Mouse (Mus musculus): ENCODE measurements at regions not wholly inside any gene's neighbourhood (a gene's known extent, or its start where the extent isn't known, plus 50 kb on each side); places are given as distances from the start of the nearest gene placed in this dataset.

GRCm38 (mm10) chr15:59772595-59772994, 243.8 kb downstream of the 4933412E24Rik start:
- Histone ChIP-seq H3K4me1 (ENCODE audit: control insufficient read depth, insufficient read depth, low read length) (no peaks in the 10 kb centered on the region), H3K9ac (ENCODE audit: low read depth, poor library complexity, severe bottlenecking) (no peak overlapping the region), H3K9me3 (replicated peaks; ENCODE audit: control insufficient read depth, insufficient read depth, low read length, poor library complexity, severe bottlenecking) (peaks cover 20% of the 10 kb centered on the region), H3K36me3 (ENCODE audit: control insufficient read depth, insufficient read depth, low read length, poor library complexity, severe bottlenecking) (no peaks in the 10 kb centered on the region), H3K27me3 (ENCODE audit: control insufficient read depth, insufficient read depth, low read length, poor library complexity, severe bottlenecking) (peaks cover 2% of the 10 kb centered on the region; the same call in 1 of the 2 replicates), H3K4me3 (ENCODE audit: low read depth, low read length) (no peak overlapping the region), H3K27ac (ENCODE audit: insufficient read depth, low read length) (no peak overlapping the region)
- TF ChIP-seq EP300 (IDR thresholded peaks at IDR 0.05; ENCODE audit: insufficient read depth, low read depth, low read length) (no peak), CTCF (IDR thresholded peaks at IDR 0.05; ENCODE audit: low read depth, low read length) (no peak), POLR2A (IDR thresholded peaks at IDR 0.05; ENCODE audit: insufficient read depth, low read length) (no peak)

- Histone ChIP-seq H3K4me3 (ENCODE audit: low read depth, low read length) (no peak overlapping the region), H3K36me3 (ENCODE audit: control insufficient read depth, insufficient read depth, low read length, poor library complexity, severe bottlenecking) (no peaks in the 10 kb centered on the region), H3K27ac (ENCODE audit: insufficient read depth, low read length) (no peak overlapping the region), H3K4me1 (ENCODE audit: control insufficient read depth, insufficient read depth, low read length) (no peaks in the 10 kb centered on the region), H3K27me3 (ENCODE audit: control insufficient read depth, insufficient read depth, low read length, poor library complexity, severe bottlenecking) (no peaks in the 10 kb centered on the region), H3K9ac (ENCODE audit: low read depth, poor library complexity, severe bottlenecking) (no peak overlapping the region), H3K9me3 (replicated peaks; ENCODE audit: control insufficient read depth, insufficient read depth, low read length, poor library complexity, severe bottlenecking) (no peaks in the 10 kb centered on the region)
- no peak for TF ChIP-seq POLR2A (IDR thresholded peaks at IDR 0.05; ENCODE audit: insufficient read depth, low read length)
- no peak for TF ChIP-seq CTCF (IDR thresholded peaks at IDR 0.05; ENCODE audit: low read depth, low read length)
Observed at GRCm38 (mm10) chr15:59762061-59762460, 254.4 kb downstream of the 4933412E24Rik start.

GRCm38 (mm10) chr15:59760490-59760889, 255.9 kb downstream of the 4933412E24Rik start:
- H3K36me3 ChIP-seq (ENCODE audit: control insufficient read depth, insufficient read depth, low read length, poor library complexity, severe bottlenecking): no peaks in the 10 kb centered on the region
- H3K4me3 ChIP-seq (ENCODE audit: low read depth, low read length): no peak overlapping the region
- H3K4me1 ChIP-seq (ENCODE audit: control insufficient read depth, insufficient read depth, low read length): no peaks in the 10 kb centered on the region
- no peak overlapping the region for H3K27ac ChIP-seq (ENCODE audit: insufficient read depth, low read length)
- no peak for TF ChIP-seq CTCF (IDR thresholded peaks at IDR 0.05; ENCODE audit: low read depth, low read length)
- TF ChIP-seq EP300 (IDR thresholded peaks at IDR 0.05; ENCODE audit: insufficient read depth, low read depth, low read length): no peak
- no peak for TF ChIP-seq POLR2A (IDR thresholded peaks at IDR 0.05; ENCODE audit: insufficient read depth, low read length)
- no peak overlapping the region for H3K9ac ChIP-seq (ENCODE audit: low read depth, poor library complexity, severe bottlenecking)
- no peaks in the 10 kb centered on the region for H3K9me3 ChIP-seq (replicated peaks; ENCODE audit: control insufficient read depth, insufficient read depth, low read length, poor library complexity, severe bottlenecking)
- H3K27me3 ChIP-seq (ENCODE audit: control insufficient read depth, insufficient read depth, low read length, poor library complexity, severe bottlenecking): no peaks in the 10 kb centered on the region

- Histone ChIP-seq H3K9me3 (replicated peaks; ENCODE audit: control insufficient read depth, insufficient read depth, low read length, poor library complexity, severe bottlenecking) (no peaks in the 10 kb centered on the region), H3K27me3 (ENCODE audit: control insufficient read depth, insufficient read depth, low read length, poor library complexity, severe bottlenecking) (no peaks in the 10 kb centered on the region)
- no peak for TF ChIP-seq POLR2A (IDR thresholded peaks at IDR 0.05; ENCODE audit: insufficient read depth, low read length)
- no peak for TF ChIP-seq CTCF (IDR thresholded peaks at IDR 0.05; ENCODE audit: low read depth, low read length)
- no peak for TF ChIP-seq EP300 (IDR thresholded peaks at IDR 0.05; ENCODE audit: insufficient read depth, low read depth, low read length)
Observed at GRCm38 (mm10) chr15:59759566-59759965, 256.8 kb downstream of the 4933412E24Rik start.

DNA sequence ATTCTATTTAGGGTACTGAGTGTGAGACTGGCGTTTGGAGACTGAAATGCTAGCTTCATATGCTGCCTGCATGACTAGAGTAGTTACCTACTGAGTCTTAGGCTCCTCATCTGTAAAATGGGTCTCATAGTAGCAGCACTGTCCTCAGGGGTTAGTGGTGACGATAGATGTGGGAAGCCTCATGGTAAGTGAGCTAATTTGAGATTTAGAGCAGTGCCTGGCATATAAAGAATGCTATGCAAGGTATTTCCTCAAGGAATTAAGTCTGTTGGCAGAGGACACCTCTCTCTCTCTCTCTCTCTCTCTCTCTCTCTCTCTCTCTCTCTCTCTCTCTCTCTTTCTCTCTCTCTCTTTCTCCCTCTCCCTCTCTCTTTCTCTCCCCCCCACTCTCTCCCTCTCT, 257.4 kb downstream of the 4933412E24Rik start:
- no peaks in the 10 kb centered on the region for H3K36me3 ChIP-seq (ENCODE audit: control insufficient read depth, insufficient read depth, low read length, poor library complexity, severe bottlenecking)
- H3K4me3 ChIP-seq (ENCODE audit: low read depth, low read length): no peak overlapping the region
- H3K4me1 ChIP-seq (ENCODE audit: control insufficient read depth, insufficient read depth, low read length): no peaks in the 10 kb centered on the region
- no peak for TF ChIP-seq POLR2A (IDR thresholded peaks at IDR 0.05; ENCODE audit: insufficient read depth, low read length)
- no peak for TF ChIP-seq CTCF (IDR thresholded peaks at IDR 0.05; ENCODE audit: low read depth, low read length)
- no peak for TF ChIP-seq EP300 (IDR thresholded peaks at IDR 0.05; ENCODE audit: insufficient read depth, low read depth, low read length)
- H3K9ac ChIP-seq (ENCODE audit: low read depth, poor library complexity, severe bottlenecking): no peak overlapping the region
- no peaks in the 10 kb centered on the region for H3K27me3 ChIP-seq (ENCODE audit: control insufficient read depth, insufficient read depth, low read length, poor library complexity, severe bottlenecking)
- no peaks in the 10 kb centered on the region for H3K9me3 ChIP-seq (replicated peaks; ENCODE audit: control insufficient read depth, insufficient read depth, low read length, poor library complexity, severe bottlenecking)
- no peak overlapping the region for H3K27ac ChIP-seq (ENCODE audit: insufficient read depth, low read length)

More at GRCm38 (mm10) chr15:59759566-59759965, 256.8 kb downstream of the 4933412E24Rik start:
- Histone ChIP-seq H3K36me3 (ENCODE audit: control insufficient read depth, insufficient read depth, low read length, poor library complexity, severe bottlenecking) (no peaks in the 10 kb centered on the region), H3K9ac (ENCODE audit: low read depth, poor library complexity, severe bottlenecking) (no peak overlapping the region), H3K4me3 (ENCODE audit: low read depth, low read length) (no peak overlapping the region), H3K4me1 (ENCODE audit: control insufficient read depth, insufficient read depth, low read length) (no peaks in the 10 kb centered on the region), H3K27ac (ENCODE audit: insufficient read depth, low read length) (no peak overlapping the region)

DNA sequence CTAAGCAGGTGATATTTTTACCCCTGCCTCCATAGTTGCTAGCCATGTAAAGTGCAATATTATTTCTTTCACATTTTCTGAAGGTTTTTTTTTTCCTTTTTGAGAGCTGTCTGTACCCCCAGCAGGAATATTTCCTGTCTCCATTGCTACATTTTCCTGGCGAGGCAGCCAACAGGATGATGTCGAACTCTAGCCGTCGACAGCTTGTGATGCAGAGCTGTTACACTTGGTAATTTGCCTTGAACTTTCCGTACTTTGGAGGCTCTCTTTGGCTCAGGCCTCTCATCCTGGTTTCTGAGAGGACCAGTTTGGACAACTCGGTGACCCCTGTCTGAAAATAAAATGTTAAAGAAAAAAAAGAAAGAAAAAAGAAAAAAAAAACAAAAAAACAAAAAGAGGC, 260.3 kb downstream of the 4933412E24Rik start:
- Histone ChIP-seq H3K9ac (ENCODE audit: low read depth, poor library complexity, severe bottlenecking) (no peak overlapping the region), H3K4me3 (ENCODE audit: low read depth, low read length) (no peak overlapping the region), H3K36me3 (ENCODE audit: control insufficient read depth, insufficient read depth, low read length, poor library complexity, severe bottlenecking) (no peaks in the 10 kb centered on the region), H3K27ac (ENCODE audit: insufficient read depth, low read length) (no peak overlapping the region), H3K27me3 (ENCODE audit: control insufficient read depth, insufficient read depth, low read length, poor library complexity, severe bottlenecking) (no peaks in the 10 kb centered on the region), H3K9me3 (replicated peaks; ENCODE audit: control insufficient read depth, insufficient read depth, low read length, poor library complexity, severe bottlenecking) (no peaks in the 10 kb centered on the region), H3K4me1 (ENCODE audit: control insufficient read depth, insufficient read depth, low read length) (no peaks in the 10 kb centered on the region)
- no peak for TF ChIP-seq EP300 (IDR thresholded peaks at IDR 0.05; ENCODE audit: insufficient read depth, low read depth, low read length)
- no peak for TF ChIP-seq POLR2A (IDR thresholded peaks at IDR 0.05; ENCODE audit: insufficient read depth, low read length)
- no peak for TF ChIP-seq CTCF (IDR thresholded peaks at IDR 0.05; ENCODE audit: low read depth, low read length)

Data from ES-Bruce4 (cell line).